Mouse (Mus musculus): ENCODE data around the gene Spint2.

GRCm38 (mm10) chr7:29305263-29305988 is 23.7 kb upstream of the Spint2 start:
- TF ChIP-seq GATA1 (IDR thresholded peaks at IDR 0.05; ENCODE audit: low read length), result no peak
- no peak for TF ChIP-seq TAL1 (IDR thresholded peaks at IDR 0.05; ENCODE audit: low read length)

Measured in erythroblast, embryonic 14.5 days (primary cell).